Mouse (Mus musculus): ENCODE results near the gene Pcsk1n.
"Not testable (repeated sequence)": the region's sequence is repeated elsewhere in the genome, so short reads cannot be mapped to it uniquely, and the experiment has no call there.

Pcsk1n gene

DNA sequence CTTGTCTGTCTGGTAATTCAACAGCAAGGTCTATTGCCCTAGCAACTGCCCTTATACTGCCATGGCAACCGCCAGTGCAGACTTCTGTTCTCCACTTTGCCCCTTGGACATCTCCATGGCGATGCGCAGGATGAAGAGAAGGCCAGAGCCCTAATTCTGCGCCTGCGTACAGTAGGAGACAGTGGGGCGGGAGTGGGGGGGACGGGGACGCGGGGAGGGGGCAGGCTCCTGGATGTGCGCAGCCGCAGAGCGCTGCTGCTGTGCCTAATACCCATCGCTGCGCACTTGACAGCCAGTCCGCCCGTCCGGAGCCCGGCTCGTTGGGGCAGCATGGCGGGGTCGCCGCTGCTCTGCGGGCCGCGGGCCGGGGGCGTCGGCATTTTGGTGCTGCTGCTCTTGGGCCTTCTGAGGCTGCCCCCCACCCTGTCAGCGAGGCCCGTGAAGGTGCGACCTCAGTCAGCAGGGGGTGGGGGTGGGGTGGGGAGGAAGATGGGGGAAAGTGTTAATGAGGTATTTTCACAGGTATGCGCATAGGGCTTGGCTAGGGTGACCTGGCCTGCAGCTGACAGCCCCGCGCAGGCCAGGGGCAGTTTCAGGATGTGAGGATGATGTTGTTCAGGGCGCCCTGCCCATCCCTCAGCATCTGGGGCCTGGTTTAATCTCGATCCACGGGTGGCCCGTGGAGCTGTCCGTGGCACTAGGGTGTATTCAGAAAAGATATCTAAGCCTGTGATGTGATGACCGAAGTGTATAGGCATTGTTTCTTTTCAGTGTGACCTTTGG, at the start of gene Pcsk1n:
Pcsk1n (plus strand) TSS at position 222 of the 783 bp plus-strand sequence.
- DNase-seq (ENCODE audit: low spot score in 2 of 2): no peak

GRCm38 (mm10) chrX:7869826-7870225, 49.8 kb upstream of the Pcsk1n start:
- no peak for DNase-seq (ENCODE audit: low spot score in 2 of 2)

DNA sequence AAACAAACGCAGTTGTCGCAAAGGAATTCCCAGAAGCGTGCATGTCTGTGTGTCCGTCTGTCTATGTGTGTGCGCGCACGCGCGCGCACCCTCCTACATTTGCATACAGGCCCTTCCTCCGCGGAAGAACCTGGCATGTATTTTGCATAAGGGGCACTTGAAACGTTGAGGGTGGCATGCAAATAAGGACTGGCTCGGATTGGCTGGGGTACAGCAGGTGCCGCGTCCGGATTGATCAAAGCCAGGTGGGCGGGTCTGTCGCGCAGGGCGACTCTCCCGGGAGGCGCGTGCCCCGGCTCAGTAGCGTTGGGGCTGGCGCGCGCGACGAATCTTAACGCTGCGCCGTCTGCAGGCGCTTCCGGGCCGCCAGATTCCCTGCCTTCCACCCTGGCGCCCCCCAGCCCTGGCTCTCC, 41.6 kb upstream of the Pcsk1n start, which contains the start of gene Pim2:
Pim2 (plus strand) TSS at position 256 of the 413 bp plus-strand sequence.
- DNase-seq (ENCODE audit: low spot score in 2 of 2): peak; percentile 69 to 75

- peak in 1 of 2 experiments; percentile 4 for DNase-seq (ENCODE audit: low spot score in 2 of 2)
Observed at GRCm38 (mm10) chrX:7878495-7878894, 41.1 kb upstream of the Pcsk1n start.

DNA sequence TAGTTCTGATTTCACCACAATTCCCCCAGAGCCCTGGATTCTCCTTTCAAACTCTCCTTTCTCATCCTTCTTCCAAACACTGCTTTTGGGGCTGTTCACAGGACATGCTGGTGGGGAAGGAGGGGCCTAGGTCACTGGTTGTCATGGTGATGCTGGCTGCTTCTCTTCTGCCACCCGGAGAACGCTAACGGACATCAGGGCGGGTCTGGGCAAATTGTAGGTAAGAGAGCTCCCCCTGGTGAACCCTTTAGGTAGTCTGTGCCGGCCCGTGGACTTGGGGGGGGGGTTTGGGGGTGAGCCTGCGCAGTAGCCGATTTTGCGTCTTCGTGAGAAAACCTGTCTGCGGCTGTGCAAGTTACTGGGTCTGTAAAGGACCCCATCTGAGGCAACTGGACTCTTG, 39.8 kb upstream of the Pcsk1n start:
- DNase-seq (ENCODE audit: low spot score in 2 of 2): peak; percentile 51 to 57

- DNase-seq (ENCODE audit: low spot score in 2 of 2): peak; percentile 92 to 94
Observed at GRCm38 (mm10) chrX:7883841-7884567, 35.6 kb upstream of the Pcsk1n start, which contains the start of gene Slc35a2. TSS of gene Slc35a2 (plus strand) at chrX:7884028.

DNA sequence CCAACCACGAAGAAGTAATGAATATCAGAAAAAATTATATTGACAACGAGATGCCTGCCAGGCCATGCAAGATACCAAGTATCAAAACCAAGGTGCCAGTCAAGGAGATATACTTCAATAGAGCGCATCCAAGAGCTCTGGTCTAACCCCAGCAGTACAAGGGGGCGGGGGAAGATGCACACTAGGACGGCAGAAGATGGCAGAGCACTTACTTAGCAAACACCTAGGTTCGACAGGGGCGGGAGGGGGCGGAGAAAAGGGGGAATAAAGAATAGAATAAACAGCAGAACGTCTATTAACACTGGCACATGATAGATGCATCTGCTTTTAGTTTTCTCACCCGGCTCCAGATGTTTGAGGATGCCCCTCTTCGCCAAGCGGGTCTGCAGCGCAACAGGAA, 21.4 kb upstream of the Pcsk1n start:
- DNase-seq (ENCODE audit: low spot score in 2 of 2): no peak

GRCm38 (mm10) chrX:7898880-7899874, 20.4 kb upstream of the Pcsk1n start, which contains the start of the genes Pqbp1 and Timm17b:
TSS of gene Pqbp1 (minus strand) at chrX:7899269.
TSS of gene Timm17b (plus strand) at chrX:7899357.
- peak; percentile 90 to 93 for DNase-seq (ENCODE audit: low spot score in 2 of 2)

DNA sequence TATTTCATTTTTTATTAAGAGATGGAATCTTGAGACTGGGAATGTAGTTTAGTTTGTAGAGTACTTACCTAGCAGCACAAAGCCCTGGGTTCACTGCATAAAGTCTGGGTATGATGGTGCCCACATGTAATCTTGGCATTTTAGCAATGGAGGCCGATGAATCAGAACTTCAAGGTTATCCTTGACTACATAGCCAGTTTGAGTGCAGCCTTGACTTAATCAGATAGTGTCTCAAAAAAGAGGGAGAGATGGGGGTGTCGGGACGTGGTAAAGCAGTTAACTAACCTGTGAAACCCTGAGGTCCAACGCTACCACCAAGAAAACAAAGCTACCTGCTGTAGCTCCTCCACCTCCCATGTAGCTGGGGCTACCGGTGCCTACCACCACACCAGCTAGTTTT, 15.2 kb upstream of the Pcsk1n start:
- no peak for DNase-seq (ENCODE audit: low spot score in 2 of 2)

DNA sequence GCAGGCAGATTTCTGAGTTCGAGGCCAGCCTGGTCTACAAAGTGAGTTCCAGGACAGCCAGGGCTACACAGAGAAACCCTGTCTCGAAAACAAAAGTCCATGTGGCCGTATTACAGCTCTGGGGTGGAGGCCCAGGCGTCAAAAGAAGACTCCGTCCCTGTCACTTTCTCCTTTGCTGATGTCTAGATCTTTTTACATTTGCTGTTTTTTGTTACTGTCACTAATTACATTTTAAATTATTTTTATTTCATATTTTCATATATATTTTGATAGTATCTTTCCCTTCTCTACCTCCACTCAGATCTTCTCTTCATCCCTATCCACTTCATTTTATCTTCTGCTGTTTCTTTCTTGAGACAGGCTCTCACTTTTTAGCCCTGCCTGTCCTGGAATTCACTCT, 11.9 kb upstream of the Pcsk1n start, which contains the start of gene Gm10491:
Gm10491 (minus strand) TSS at position 101 of the 400 bp plus-strand sequence.
- DNase-seq (ENCODE audit: low spot score in 2 of 2): no peak

GRCm38 (mm10) chrX:7909242-7909641, 10.4 kb upstream of the Pcsk1n start, which contains the start of gene Gm10490:
TSS of gene Gm10490 (plus strand) at chrX:7909542.
- not testable (repeated sequence) for DNase-seq (ENCODE audit: low spot score in 2 of 2)

DNA sequence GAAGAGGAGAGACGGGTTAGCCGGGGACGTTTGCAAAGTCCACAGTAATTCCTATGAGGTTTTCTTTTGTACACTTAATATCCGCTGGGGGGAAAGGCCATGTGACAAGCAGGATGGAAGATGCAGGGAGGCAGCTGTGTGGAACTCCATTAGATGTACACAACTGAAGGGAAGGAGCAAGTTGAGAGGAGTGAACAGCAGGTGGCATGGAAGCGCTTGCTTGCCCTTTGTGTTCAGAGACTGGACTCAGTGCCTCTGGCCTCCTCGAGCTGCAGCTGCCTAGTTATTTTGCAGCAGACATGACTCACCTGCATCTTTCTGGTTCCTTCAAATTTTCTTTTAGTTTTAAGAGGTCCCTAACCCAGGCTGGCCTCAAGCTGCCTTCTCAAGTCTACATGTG, 9.1 kb upstream of the Pcsk1n start:
- no peak for DNase-seq (ENCODE audit: low spot score in 2 of 2)

GRCm38 (mm10) chrX:7915669-7916068, 4.0 kb upstream of the Pcsk1n start:
- peak in 1 of 2 experiments; percentile 12 for DNase-seq (ENCODE audit: low spot score in 2 of 2)

- not testable (repeated sequence) for DNase-seq (ENCODE audit: low spot score in 2 of 2)
Observed at GRCm38 (mm10) chrX:7917960-7918359, 1.7 kb upstream of the Pcsk1n start.

GRCm38 (mm10) chrX:7922032-7922431, 2.4 kb downstream of the Pcsk1n start:
- DNase-seq (ENCODE audit: low spot score in 2 of 2): no peak

DNA sequence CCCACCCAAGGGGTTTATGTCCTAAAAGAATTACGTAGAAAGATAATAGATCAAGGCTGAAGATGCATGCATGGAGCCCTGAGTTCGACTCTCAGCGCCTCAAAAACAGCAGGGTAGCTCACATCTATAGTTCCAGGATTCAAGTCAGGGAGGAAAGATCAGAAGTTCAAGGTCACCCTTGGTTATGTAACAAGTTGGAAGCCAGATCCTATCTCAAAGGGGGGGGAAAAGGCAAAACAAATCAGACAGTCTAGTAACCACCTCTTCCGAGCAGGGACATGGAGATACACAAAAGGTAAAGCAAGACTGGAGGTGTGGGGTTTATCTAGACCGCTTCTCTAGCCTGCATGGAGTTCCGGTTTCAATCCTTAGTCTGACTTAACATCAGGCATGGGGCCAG, 6.6 kb downstream of the Pcsk1n start:
- no peak for DNase-seq (ENCODE audit: low spot score in 2 of 2)

- no peak for DNase-seq (ENCODE audit: low spot score in 2 of 2)
Observed at GRCm38 (mm10) chrX:7927116-7927515, 7.5 kb downstream of the Pcsk1n start.

DNA sequence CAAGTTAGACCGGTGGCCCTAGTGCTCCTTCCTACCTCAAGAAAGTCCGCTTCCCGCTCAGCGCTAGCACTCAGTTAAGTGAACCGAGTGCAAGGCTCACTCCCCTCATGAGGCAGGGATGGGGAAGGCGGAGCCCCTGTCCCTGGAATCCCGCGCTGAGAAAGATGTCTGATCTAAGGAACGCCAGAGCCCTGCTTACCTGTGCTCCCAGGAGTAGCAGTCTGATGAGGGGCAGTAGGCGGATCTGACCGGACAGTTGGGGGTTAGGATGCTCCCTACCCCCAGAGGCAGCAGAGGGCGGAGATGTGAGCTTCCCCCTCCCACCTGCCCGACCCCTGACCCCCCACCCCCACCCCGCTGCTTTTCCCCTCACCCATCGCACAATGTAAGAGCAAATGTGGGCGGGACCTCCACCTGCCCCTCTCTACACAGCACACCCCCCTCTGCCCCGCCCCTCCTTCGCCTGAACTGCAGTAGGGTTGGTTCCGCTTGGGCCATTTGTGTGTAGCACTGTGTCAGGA, 8.7 kb downstream of the Pcsk1n start, which contains the start of gene Eras:
Eras (minus strand) TSS at position 338 of the 521 bp plus-strand sequence.
- no peak for DNase-seq (ENCODE audit: low spot score in 2 of 2)

GRCm38 (mm10) chrX:7936874-7937273, 17.3 kb downstream of the Pcsk1n start:
- no peak for DNase-seq (ENCODE audit: low spot score in 2 of 2)

DNA sequence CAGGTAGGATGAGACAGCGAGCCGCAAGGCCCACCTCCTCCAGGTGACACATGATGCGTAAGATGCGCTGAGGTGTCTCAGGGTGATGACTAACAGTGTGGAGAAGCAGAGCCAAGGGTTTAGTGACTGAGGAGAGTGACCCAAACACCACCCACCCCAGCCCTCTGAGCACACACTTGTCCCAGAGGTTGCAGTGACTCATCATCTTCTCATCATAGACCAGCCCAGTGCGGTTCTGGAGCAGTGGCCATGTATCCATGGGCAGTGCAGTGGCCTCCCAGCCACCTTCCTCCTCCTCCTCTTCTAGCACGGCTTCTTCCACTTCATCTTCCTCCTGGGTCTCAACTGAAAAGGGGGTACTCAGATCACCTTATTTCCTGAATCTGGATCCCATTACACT, 18.0 kb downstream of the Pcsk1n start:
- no peak for DNase-seq (ENCODE audit: low spot score in 2 of 2)

DNA sequence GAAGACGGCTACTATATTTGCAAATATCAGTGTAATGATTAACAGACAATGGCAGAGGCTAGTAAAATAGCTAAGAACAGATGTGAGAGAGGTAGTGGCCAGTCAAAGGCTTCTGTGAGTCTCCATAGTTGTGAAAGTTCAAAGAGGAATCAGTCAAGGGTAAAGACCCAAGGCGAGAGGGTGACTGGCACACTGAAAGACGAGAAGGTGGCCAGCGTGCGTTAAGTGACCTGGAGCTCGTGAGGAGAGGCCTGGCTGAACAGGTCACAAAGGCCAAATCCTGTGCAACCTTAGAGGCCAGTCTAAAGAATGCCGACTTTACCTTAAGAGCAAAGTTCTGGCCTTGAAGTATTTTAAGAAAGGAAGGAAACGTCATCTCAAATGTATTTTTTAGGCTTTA, 26.0 kb downstream of the Pcsk1n start:
- no peak for DNase-seq (ENCODE audit: low spot score in 2 of 2)
